In the genomic region with DNA sequence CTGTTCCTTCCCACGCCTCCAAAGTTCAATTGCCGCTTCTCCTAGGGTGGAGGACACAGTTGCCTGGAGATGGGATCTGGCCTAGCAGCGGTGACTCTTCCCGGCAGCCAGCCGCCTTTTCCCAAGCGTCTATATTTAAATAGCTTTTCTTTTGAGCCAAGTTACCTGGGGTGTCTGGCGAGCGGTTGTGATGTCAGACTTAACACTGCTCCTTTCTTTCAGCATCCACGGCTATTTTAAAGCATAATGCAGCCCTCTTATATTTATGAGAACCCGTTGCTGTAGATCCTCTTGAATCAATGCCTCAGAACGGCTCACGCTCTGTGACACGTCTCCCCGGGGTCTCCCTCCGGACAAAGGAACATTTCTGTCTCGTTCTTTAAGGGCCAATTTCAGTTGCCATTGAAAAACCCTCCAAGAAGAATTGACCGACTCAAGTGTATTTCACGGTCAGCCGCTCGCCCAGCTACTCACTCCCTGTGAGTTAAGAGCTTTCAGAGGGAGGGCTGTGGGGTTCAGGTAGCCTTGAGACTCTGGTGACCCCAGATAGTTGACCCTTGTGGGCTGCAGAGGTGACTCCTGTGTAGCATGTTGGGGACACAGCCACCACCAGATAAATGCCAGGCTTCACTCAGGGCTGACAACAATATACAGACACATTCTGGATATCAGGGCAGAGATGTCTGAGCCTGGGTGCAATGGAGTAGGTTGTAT, we compare ENCODE assay signal across 15 mouse cellular contexts. TPM values are rescaled to one million over a fixed set of nuclear protein-coding genes. Genes with fewer than 3 reads are reported as not detected.
A peak's percentile ranks its signal among the peaks of the same experiment; 100 is the strongest.
DNase-seq lines count a peak whose midpoint lies in the region; ATAC-seq and TF ChIP-seq lines count a peak whose summit lies in the region.
"Had no signal": no experiment of that assay in that cellular context is flagged by ENCODE, and none has a peak within 500 bp of the region (broad histone marks: within the 10 kb centered on the region; RNA-seq: fewer than 3 reads in every experiment).

No protein-coding gene starts in this region.

- no peaks in the 10 kb centered on the region for H3K4me1 ChIP-seq in forebrain, postnatal 0 days (ENCODE audit: insufficient read depth)
- H3K4me1 ChIP-seq in midbrain, embryonic 12.5 days: peaks cover 33% of the 10 kb centered on the region
- H3K4me1 ChIP-seq: stomach, embryonic 15.5 days had no signal

- peak overlapping the region; percentile 28; the same call in 1 of the 2 replicates for H3K27ac ChIP-seq in gastrocnemius, adult 2 months
- no peak overlapping the region for H3K27ac ChIP-seq in forebrain, postnatal 0 days (ENCODE audit: low read depth, low read length)
- H3K27ac ChIP-seq in midbrain, embryonic 12.5 days (replicated peaks): 0 out of 2 replicates have a peak overlapping the region, but pooled peaks have one; percentile 42
- H3K27ac ChIP-seq: heart, embryonic 13.5 days; liver, embryonic 14.5 days; stomach, embryonic 15.5 days had no signal

- TF ChIP-seq CTCF in gastrocnemius, adult 2 months (IDR thresholded peaks at IDR 0.05): no peak
- no peak for TF ChIP-seq CTCF in forebrain, postnatal 0 days (IDR thresholded peaks at IDR 0.05; ENCODE audit: low read depth)

- 10% methylated on average over 20 of the region's 20 CpGs for WGBS in forebrain, postnatal 0 days
- WGBS in midbrain, embryonic 12.5 days: 21% methylated on average over 20 of the region's 20 CpGs

- no peaks in the 10 kb centered on the region for H3K9me3 ChIP-seq in forebrain, postnatal 0 days (ENCODE audit: low read length)
- H3K9me3 ChIP-seq in midbrain, embryonic 12.5 days: no peaks in the 10 kb centered on the region
- H3K9me3 ChIP-seq: heart, embryonic 13.5 days; stomach, embryonic 15.5 days had no signal

- H3K4me3 ChIP-seq in gastrocnemius, adult 2 months: no peak overlapping the region
- H3K4me3 ChIP-seq in forebrain, postnatal 0 days (ENCODE audit: low read depth, low read length): no peak overlapping the region
- no peak overlapping the region for H3K4me3 ChIP-seq in midbrain, embryonic 12.5 days
- H3K4me3 ChIP-seq: heart, embryonic 13.5 days; stomach, embryonic 15.5 days had no signal

- H3K9ac ChIP-seq in forebrain, postnatal 0 days: no peak overlapping the region
- no peak overlapping the region for H3K9ac ChIP-seq in midbrain, embryonic 12.5 days (replicated peaks)
- H3K9ac ChIP-seq: heart, embryonic 13.5 days; liver, embryonic 14.5 days; stomach, embryonic 15.5 days had no signal

- no peaks in the 10 kb centered on the region for H3K27me3 ChIP-seq in forebrain, postnatal 0 days (ENCODE audit: insufficient read depth, low read length)
- H3K27me3 ChIP-seq in midbrain, embryonic 12.5 days: peaks cover 56% of the 10 kb centered on the region
- H3K27me3 ChIP-seq: stomach, embryonic 15.5 days had no signal

- ATAC-seq in forebrain, postnatal 0 days: no peak
- ATAC-seq in midbrain, embryonic 12.5 days (ENCODE audit: low FRiP score, low read depth): peak; percentile 81
- no peak for ATAC-seq in megakaryocyte, adult 5-6 weeks (ENCODE audit: poor library complexity, severe bottlenecking)

- H3K4me2 ChIP-seq in forebrain, postnatal 0 days (ENCODE audit: low read depth): 0 out of 2 replicates have a peak overlapping the region, but pooled peaks have one; percentile 1
- H3K4me2 ChIP-seq in midbrain, embryonic 12.5 days (replicated peaks): peak overlapping the region; percentile 29
- H3K4me2 ChIP-seq: heart, embryonic 13.5 days; stomach, embryonic 15.5 days had no signal

- intact Hi-C loops in gastrocnemius, adult 2 months (cut with DNase I): no loop called here

- no peaks in the 10 kb centered on the region for H3K36me3 ChIP-seq in forebrain, postnatal 0 days (ENCODE audit: insufficient read depth)
- no peaks in the 10 kb centered on the region for H3K36me3 ChIP-seq in midbrain, embryonic 12.5 days
- H3K36me3 ChIP-seq: heart, embryonic 13.5 days; stomach, embryonic 15.5 days had no signal

- no peak for DNase-seq in gastrocnemius, adult 2 months
- DNase-seq in gastrocnemius, postnatal 10 days: no peak
- no peak for DNase-seq in forebrain, postnatal 0 days
- DNase-seq in retina, postnatal 1 day: peak; percentile 44
- DNase-seq in spleen, adult 18-20 months: no peak
- no peak for DNase-seq in Muller cell, postnatal 12 days (ENCODE audit: inconsistent ontology term)
- DNase-seq: kidney, postnatal 36 days; lung, postnatal 4 days; right cerebral cortex, postnatal 4 days had no signal

RNA-seq across cellular contexts. Expression of a gene that starts 8.3 kb away (rescaled TPM):
- 100 to 1,000 TPM; 200 to 381 TPM for total RNA-seq in gastrocnemius, adult 2 months (2021)
- total RNA-seq in gastrocnemius, postnatal 10 days (2021): 100 to 1,000 TPM; 457 to 476 TPM
- 1.4 and 2.1 TPM in 2 replicates for total RNA-seq in forebrain, postnatal 0 days (2014; rRNA removed)
- 1.1 and 1.3 TPM in 2 replicates for polyA plus RNA-seq in forebrain, postnatal 0 days (2015; fragmentation: Nextera tagmentation; extraction: Ambion mirVana)
- polyA plus RNA-seq in midbrain, embryonic 12.5 days (2016; fragmentation: Nextera tagmentation; extraction: Ambion mirVana): 0.18 and 0.19 TPM in 2 replicates
- total RNA-seq in megakaryocyte, adult 5-6 weeks (2015): not detected in 2 replicates
- not detected in 2 replicates for total RNA-seq in megakaryocyte, adult 5-6 weeks (2017)
- total RNA-seq: left cerebral cortex, postnatal 14 days had no signal
- polyA plus RNA-seq: liver, embryonic 14.5 days had no signal

Comparison
In these comparisons a context has a peak if more than half of its experiments do, and no peak if none do; other contexts are left out.
1. RNA of a gene that starts 8.3 kb away (total RNA-seq): 457 to 476 TPM in gastrocnemius, postnatal 10 days and 200 to 381 TPM in gastrocnemius, adult 2 months; 1.4 to 2.1 TPM in forebrain, postnatal 0 days and not detected in megakaryocyte, adult 5-6 weeks; every median in the first group is over 10 times any median in the second.